Mouse (Mus musculus) C2C12 (cell line): ENCODE measurements at regions not wholly inside any gene's neighbourhood (a gene's known extent, or its start where the extent isn't known, plus 50 kb on each side); places are given as distances from the start of the nearest gene placed in this dataset.

ENCODE experiments used
- CEBPB ChIP-seq: IDR thresholded peaks from one replicate; pipeline ENCODE4 v1.6.1; 2011; ENCODE audit warnings: low read depth, mild to moderate bottlenecking, control low read depth, moderate library complexity
- CTCF ChIP-seq: IDR thresholded peaks from one replicate; pipeline ENCODE4 v1.5.1; 2011; ENCODE audit not compliant: control insufficient read depth, insufficient read depth, insufficient read length
- MAX ChIP-seq: IDR thresholded peaks from one replicate; pipeline ENCODE4 v1.6.1; 2011; ENCODE audit warnings: mild to moderate bottlenecking, control low read depth
- MYOD1 ChIP-seq: IDR thresholded peaks from one replicate; pipeline ENCODE4 v1.6.1; 2011; ENCODE audit warnings: low read depth; ENCODE audit not compliant: control insufficient read depth, insufficient read length
- MYOG ChIP-seq: IDR thresholded peaks from one replicate; pipeline ENCODE4 v1.6.1; 2011; ENCODE audit not compliant: control insufficient read depth, insufficient read length; ENCODE audit errors: extremely low read depth
- USF1 ChIP-seq: IDR thresholded peaks from one replicate; pipeline ENCODE4 v1.6.1; 2011; ENCODE audit warnings: low read depth, mild to moderate bottlenecking, control low read depth, moderate library complexity

DNA sequence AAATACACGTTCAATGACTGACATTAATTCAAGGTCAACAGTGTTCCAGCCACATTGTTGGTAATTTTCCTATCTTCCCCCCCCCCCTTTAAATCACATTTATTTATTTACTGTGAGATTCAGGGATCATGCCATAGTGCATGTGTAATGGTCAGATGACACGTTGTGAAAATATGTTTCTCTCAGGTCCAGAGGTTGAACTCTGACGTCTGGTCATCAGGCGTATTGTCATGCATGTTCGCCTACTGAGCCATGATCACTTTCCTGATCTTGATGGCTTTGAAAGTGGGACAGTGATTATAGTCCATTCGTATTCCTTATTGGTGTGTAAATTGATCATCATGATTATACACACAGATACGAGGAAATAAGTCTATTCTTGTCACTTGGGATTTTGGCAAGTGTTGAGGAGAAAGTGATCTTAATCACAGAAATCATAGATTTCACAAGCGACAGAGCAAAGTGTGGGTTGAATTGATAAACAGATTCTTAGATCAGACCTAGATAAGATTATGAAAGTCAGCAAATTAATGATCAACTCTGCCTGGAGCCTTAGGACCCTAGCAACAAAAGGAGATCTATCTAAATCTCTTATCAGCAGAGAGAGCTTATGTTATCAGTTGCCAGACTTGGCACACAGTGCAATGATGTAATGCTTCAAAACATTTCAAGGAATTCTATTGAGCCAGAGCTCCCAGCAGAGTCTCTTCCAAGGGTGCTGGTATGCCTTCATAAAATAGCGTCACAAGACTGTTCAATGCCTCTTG lies 98.5 kb downstream of the Adamts1 start:
- no peak for TF ChIP-seq MYOG
- TF ChIP-seq CTCF, result no peak
- TF ChIP-seq MAX, result no peak
- TF ChIP-seq USF1, result no peak
- TF ChIP-seq CEBPB, result no peak
- no peak for TF ChIP-seq MYOD1
